Mouse (Mus musculus): ENCODE measurements around the gene Cdk14.
A peak's percentile ranks its signal among the peaks of the same experiment; 100 is the strongest.
"Not testable (repeated sequence)": the region's sequence is repeated elsewhere in the genome, so short reads cannot be mapped to it uniquely, and the experiment has no call there.

Cdk14 gene

GRCm38 (mm10) chr5:5365285-5366076, 54.6 kb downstream of the Cdk14 start:
- peak; percentile 64 for DNase-seq (ENCODE audit: low spot score)

- no peak for DNase-seq (ENCODE audit: low spot score)
These were observed 58.4 kb downstream of the Cdk14 start for GRCm38 (mm10) chr5:5361684-5362083.

- no peak for DNase-seq (ENCODE audit: low spot score)
These were observed 59.8 kb downstream of the Cdk14 start for GRCm38 (mm10) chr5:5360338-5360737.

- DNase-seq (ENCODE audit: low spot score), result no peak
These were observed 60.2 kb downstream of the Cdk14 start for GRCm38 (mm10) chr5:5359915-5360314.

- DNase-seq (ENCODE audit: low spot score), result no peak
These were observed 60.7 kb downstream of the Cdk14 start for GRCm38 (mm10) chr5:5359370-5359769.

- DNase-seq (ENCODE audit: low spot score), result no peak
These were observed 61.9 kb downstream of the Cdk14 start for GRCm38 (mm10) chr5:5358019-5358717.

- DNase-seq (ENCODE audit: low spot score), result no peak
These were observed 65.3 kb downstream of the Cdk14 start for GRCm38 (mm10) chr5:5354684-5355368.

GRCm38 (mm10) chr5:5353946-5354345, 66.2 kb downstream of the Cdk14 start:
- no peak for DNase-seq (ENCODE audit: low spot score)

- DNase-seq (ENCODE audit: low spot score), result no peak
These were observed 75.5 kb downstream of the Cdk14 start for GRCm38 (mm10) chr5:5344646-5345045.

- DNase-seq (ENCODE audit: low spot score), result peak; percentile 89
These were observed 76.4 kb downstream of the Cdk14 start for GRCm38 (mm10) chr5:5343741-5344140.

- peak; percentile 99 for DNase-seq (ENCODE audit: low spot score)
These were observed 76.8 kb downstream of the Cdk14 start for GRCm38 (mm10) chr5:5343267-5343666.

GRCm38 (mm10) chr5:5342410-5343137, 77.5 kb downstream of the Cdk14 start:
- DNase-seq (ENCODE audit: low spot score), result peak; percentile 98

GRCm38 (mm10) chr5:5341611-5342010, 78.5 kb downstream of the Cdk14 start:
- DNase-seq (ENCODE audit: low spot score), result no peak

- DNase-seq (ENCODE audit: low spot score), result no peak
These were observed 86.2 kb downstream of the Cdk14 start for GRCm38 (mm10) chr5:5333916-5334315.

- no peak for DNase-seq (ENCODE audit: low spot score)
These were observed 89.1 kb downstream of the Cdk14 start for GRCm38 (mm10) chr5:5330926-5331460.

- DNase-seq (ENCODE audit: low spot score), result not testable (repeated sequence)
These were observed 91.1 kb downstream of the Cdk14 start for GRCm38 (mm10) chr5:5329018-5329417.

- DNase-seq (ENCODE audit: low spot score), result peak; percentile 97
These were observed 93.4 kb downstream of the Cdk14 start for GRCm38 (mm10) chr5:5326716-5327115.

GRCm38 (mm10) chr5:5322699-5323098, 97.4 kb downstream of the Cdk14 start:
- DNase-seq (ENCODE audit: low spot score), result no peak

- peak; percentile 96 for DNase-seq (ENCODE audit: low spot score)
These were observed 99.5 kb downstream of the Cdk14 start for GRCm38 (mm10) chr5:5320506-5321181.

GRCm38 (mm10) chr5:5319824-5320505, 100.1 kb downstream of the Cdk14 start:
- DNase-seq (ENCODE audit: low spot score), result no peak

GRCm38 (mm10) chr5:5314270-5314669, 105.8 kb downstream of the Cdk14 start:
- DNase-seq (ENCODE audit: low spot score), result no peak

Measured in adipocyte (in vitro differentiated cells).